Mouse (Mus musculus) liver (tissue): ENCODE measurements around the gene Vmn1r15.

ENCODE experiments used
- DNase-seq: peaks from one replicate; pipeline ENCODE4 v3.0.0-alpha.2; 2020; ENCODE audit warnings: mixed read lengths

The Vmn1r15 gene

GRCm38 (mm10) chr6:57257652-57258051 lies at the start of gene Vmn1r15:
Gene Vmn1r15, plus strand, starts transcription at chr6:57257952.
- no peak for DNase-seq

- DNase-seq, result no peak
These were observed 26.4 kb upstream of the Vmn1r15 start, which contains the start of gene Vmn1r14 for GRCm38 (mm10) chr6:57231386-57231785. Gene Vmn1r14, plus strand, starts transcription at chr6:57231686.

GRCm38 (mm10) chr6:57260990-57261389 lies 3.2 kb downstream of the Vmn1r15 start:
- no peak for DNase-seq

GRCm38 (mm10) chr6:57271881-57272280 lies 14.1 kb downstream of the Vmn1r15 start:
- DNase-seq, result no peak

- no peak for DNase-seq
These were observed 14.8 kb downstream of the Vmn1r15 start for GRCm38 (mm10) chr6:57272517-57272916.

GRCm38 (mm10) chr6:57278952-57279351 lies 21.2 kb downstream of the Vmn1r15 start:
- no peak for DNase-seq
